Mouse (Mus musculus) CH12.LX (cell line): ENCODE data around the gene Gm49333. TPM values are rescaled to one million over a fixed set of nuclear protein-coding genes. Genes with fewer than 3 reads are reported as not detected.

ENCODE experiments used
- DNase-seq: peaks from one replicate; pipeline ENCODE4 v3.0.0-alpha.2; 2013; ENCODE audit errors: extremely low read depth
- H3K27ac ChIP-seq: 2 replicates; pipeline ENCODE4 v1.5.1; 2012; ENCODE audit warnings: low read depth, mild to moderate bottlenecking, control low read depth, moderate library complexity; ENCODE audit not compliant: insufficient read depth
- H3K27me3 ChIP-seq: replicated peaks from 2 replicates; pipeline ENCODE3; 2012; ENCODE audit warnings: inconsistent platforms
- H3K36me3 ChIP-seq, 2 experiments: replicated peaks in 1 of 2; 2 replicates each; pipeline versions ENCODE3 to v1.6.1; 2012; ENCODE audit warnings: inconsistent platforms in 1 of 2, low read length in 1 of 2, mild to moderate bottlenecking in 1 of 2, mixed read lengths in 1 of 2, moderate library complexity in 1 of 2; ENCODE audit not compliant: control insufficient read depth in 1 of 2, insufficient read depth in 1 of 2
- H3K4me1 ChIP-seq, 2 experiments: 2 replicates each; pipeline ENCODE4 v1.6.1; 2012; ENCODE audit warnings: inconsistent platforms in 1 of 2, moderate library complexity in 1 of 2; ENCODE audit not compliant: insufficient read depth in 2 of 2, control insufficient read depth in 1 of 2
- H3K4me2 ChIP-seq: 2 replicates; pipeline ENCODE4 v1.6.1; 2012; ENCODE audit warnings: low read depth, mild to moderate bottlenecking, control low read depth; ENCODE audit not compliant: poor library complexity, insufficient read depth, severe bottlenecking
- H3K4me3 ChIP-seq, 3 experiments: fragments of 150-350 bp in 1 of 3; sonication (generic) in 1 of 3; replicated peaks in 1 of 3; 2 replicates each; pipeline versions ENCODE3 to v1.5.1; 2011 to 2012; ENCODE audit warnings: low read depth in 2 of 3, low read length in 2 of 3, mild to moderate bottlenecking in 2 of 3, moderate library complexity in 2 of 3, control low read depth in 1 of 3, improper control_type of control experiment in 1 of 3, inconsistent platforms in 1 of 3, mixed read lengths in 1 of 3; ENCODE audit not compliant: poor library complexity in 1 of 3
- H3K79me2 ChIP-seq: replicated peaks from 2 replicates; pipeline ENCODE4 v1.6.1; 2012; ENCODE audit warnings: mild to moderate bottlenecking, moderate library complexity; ENCODE audit not compliant: control insufficient read depth, poor library complexity, insufficient read depth, severe bottlenecking; ENCODE audit errors: extremely low read depth
- H3K9ac ChIP-seq: 2 replicates; pipeline ENCODE4 v1.6.1; 2012; ENCODE audit warnings: low read depth, mild to moderate bottlenecking, control low read depth, moderate library complexity; ENCODE audit not compliant: insufficient read depth
- H3K9me3 ChIP-seq: replicated peaks from 2 replicates; pipeline ENCODE3; 2012; ENCODE audit warnings: low read length, inconsistent platforms, mixed read lengths
- CTCF ChIP-seq, 2 experiments: IDR thresholded peaks in 1 of 2; conservative IDR thresholded peaks in 1 of 2; 2 replicates each; pipeline ENCODE4 v1.5.1; 2011 to 2012; ENCODE audit warnings: low read depth in 2 of 2, low read length in 2 of 2, improper control_type of control experiment in 1 of 2, inconsistent platforms in 1 of 2, mild to moderate bottlenecking in 1 of 2, moderate library complexity in 1 of 2
- ETS1 ChIP-seq: conservative IDR thresholded peaks from 2 replicates; pipeline ENCODE4 v1.6.1; 2012; ENCODE audit warnings: low read depth, mild to moderate bottlenecking, inconsistent platforms, low read length, improper control_type of control experiment, moderate library complexity
- KAT2A ChIP-seq: IDR thresholded peaks from 2 replicates; pipeline ENCODE4 v1.6.1; 2012; ENCODE audit warnings: low read length, improper control_type of control experiment, inconsistent platforms; ENCODE audit not compliant: insufficient replicate concordance
- MAX ChIP-seq: IDR thresholded peaks from 2 replicates; pipeline ENCODE4 v1.6.1; 2011; ENCODE audit warnings: low read length, improper control_type of control experiment
- MEF2A ChIP-seq: IDR thresholded peaks from 2 replicates; pipeline ENCODE4 v1.6.1; 2014; ENCODE audit warnings: low read depth, mild to moderate bottlenecking, inconsistent platforms, low read length, improper control_type of control experiment, borderline replicate concordance
- MXI1 ChIP-seq: IDR thresholded peaks from 2 replicates; pipeline ENCODE4 v1.6.1; 2011; ENCODE audit warnings: mild to moderate bottlenecking, low read depth, low read length, improper control_type of control experiment
- MYC ChIP-seq: IDR thresholded peaks from 2 replicates; pipeline ENCODE4 v1.6.1; 2011; ENCODE audit warnings: low read depth, mild to moderate bottlenecking, improper control_type of control experiment, low read length
- NELFE ChIP-seq: IDR thresholded peaks from 2 replicates; pipeline ENCODE4 v1.6.1; 2011; ENCODE audit warnings: low read depth, low read length, improper control_type of control experiment
- NRF1 ChIP-seq: IDR thresholded peaks from 2 replicates; pipeline ENCODE4 v1.6.1; 2014; ENCODE audit warnings: low read depth, mild to moderate bottlenecking, inconsistent platforms, low read length, improper control_type of control experiment, moderate library complexity
- RAD21 ChIP-seq: IDR thresholded peaks from 2 replicates; pipeline ENCODE4 v1.6.1; 2011; ENCODE audit warnings: low read depth, mild to moderate bottlenecking, low read length, improper control_type of control experiment, moderate library complexity
- SIN3A ChIP-seq: IDR thresholded peaks from 2 replicates; pipeline ENCODE4 v1.6.1; 2012; ENCODE audit warnings: low read length, improper control_type of control experiment, inconsistent platforms
- UBTF ChIP-seq: IDR thresholded peaks from 2 replicates; pipeline ENCODE4 v1.6.1; 2012; ENCODE audit warnings: low read depth, mild to moderate bottlenecking, inconsistent platforms, low read length, improper control_type of control experiment, moderate library complexity
- dilution Hi-C: fragments of 300-500 bp; cut with MboI; formaldehyde crosslinking; loops from 2 replicates; pipeline ENCODE4 v1.14.3; 2020; ENCODE audit warnings: low sequenced_read_pairs; ENCODE audit not compliant: extremely low pct_unique_long_range_greater_than_20kb, extremely low pct_ligation_motif_present
- in situ Hi-C: fragments of 300-500 bp; cut with MboI; formaldehyde crosslinking; loops from 3 replicates; pipeline ENCODE4 v1.14.3; 2019; ENCODE audit warnings: low sequenced_read_pairs, low pct_ligation_motif_present, low pct_unique_long_range_greater_than_20kb, mixed read lengths
- polyA plus RNA-seq: library from polyadenylated mRNA; unstranded; fragments of >175 nt; gene quantifications from 2 replicates; pipeline ENCODE4 v1.2.1, GENCODE M21; 2012; ENCODE audit warnings: low read depth; ENCODE audit not compliant: insufficient read length
- total RNA-seq, 2 experiments: library from RNA; depleted of rRNA; stranded (reverse); fragments of 300-350 nt in 1 of 2; fragments of >200 nt in 1 of 2; gene quantifications; 2 replicates each; pipeline ENCODE4 v1.2.3; 2012 to 2014

Gene Gm49333
- total and polyA plus RNA-seq, 3 experiments, result not detected

DNA sequence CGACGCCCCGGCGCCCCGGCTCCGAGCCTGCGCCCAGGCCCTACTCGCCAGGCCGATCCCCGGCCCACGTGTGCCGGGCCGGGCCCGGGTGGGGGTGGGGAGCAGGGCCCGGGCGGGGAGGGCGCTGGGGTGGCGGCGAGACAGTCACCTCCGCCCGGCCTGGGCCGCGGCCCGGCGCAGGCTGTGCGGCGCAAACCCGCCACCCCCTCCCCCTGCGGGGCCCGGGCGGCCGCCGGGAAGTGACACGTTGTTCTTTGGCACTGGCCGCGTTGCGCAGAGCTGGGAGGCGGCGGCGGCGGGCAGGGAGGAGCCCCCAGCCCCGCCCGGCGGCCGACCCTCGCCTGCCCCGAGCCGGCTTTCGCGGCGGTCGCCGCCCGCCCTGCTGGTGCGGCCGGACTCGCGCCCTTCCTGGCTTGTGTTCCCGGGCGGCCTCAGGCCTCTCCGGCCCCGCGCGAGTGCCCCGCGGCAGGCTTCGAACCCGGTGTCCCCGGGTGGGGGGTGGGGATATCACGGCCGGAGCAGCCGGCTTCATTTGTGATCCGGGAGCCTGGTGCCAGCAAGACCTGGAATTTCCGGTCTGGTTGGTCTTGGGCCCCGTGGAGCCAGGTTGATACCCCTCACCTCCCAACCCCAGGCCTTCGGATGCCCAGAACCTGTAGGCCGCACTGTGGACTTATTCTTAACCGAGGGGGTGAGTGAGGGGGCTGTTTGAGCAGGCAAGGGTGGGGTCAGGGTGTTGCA is 61.7 kb downstream of the Gm49333 start:
- H3K36me3 ChIP-seq, result peaks cover 33 to 43% of the 10 kb centered on the region in 2 experiments
- peaks cover 15 to 48% of the 10 kb centered on the region in 2 experiments for H3K4me1 ChIP-seq
- no peak for TF ChIP-seq KAT2A
- TF ChIP-seq MAX, result 0 out of 2 replicates have a peak, but pooled peaks have one; percentile 29
- no peak for TF ChIP-seq RAD21
- TF ChIP-seq NELFE, result no peak
- peak; percentile 59; the same call in 1 of the 2 replicates for TF ChIP-seq UBTF
- 0 out of 2 replicates have a peak, but pooled peaks have one; percentile 35 for TF ChIP-seq MYC
- H3K4me3 ChIP-seq, result peak overlapping the region; percentile 75 to 94 (median 87)
- peak overlapping the region; percentile 97 for H3K9ac ChIP-seq
- peaks cover 53% of the 10 kb centered on the region for H3K79me2 ChIP-seq
- H3K4me2 ChIP-seq, result peak overlapping the region; percentile 83
- in situ Hi-C loops (no loop called here), dilution Hi-C loops (no loop called here)
- peak overlapping the region; percentile 38 for H3K27ac ChIP-seq
- H3K27me3 ChIP-seq, result no peaks in the 10 kb centered on the region
- no peak for DNase-seq
- no peaks in the 10 kb centered on the region for H3K9me3 ChIP-seq

DNA sequence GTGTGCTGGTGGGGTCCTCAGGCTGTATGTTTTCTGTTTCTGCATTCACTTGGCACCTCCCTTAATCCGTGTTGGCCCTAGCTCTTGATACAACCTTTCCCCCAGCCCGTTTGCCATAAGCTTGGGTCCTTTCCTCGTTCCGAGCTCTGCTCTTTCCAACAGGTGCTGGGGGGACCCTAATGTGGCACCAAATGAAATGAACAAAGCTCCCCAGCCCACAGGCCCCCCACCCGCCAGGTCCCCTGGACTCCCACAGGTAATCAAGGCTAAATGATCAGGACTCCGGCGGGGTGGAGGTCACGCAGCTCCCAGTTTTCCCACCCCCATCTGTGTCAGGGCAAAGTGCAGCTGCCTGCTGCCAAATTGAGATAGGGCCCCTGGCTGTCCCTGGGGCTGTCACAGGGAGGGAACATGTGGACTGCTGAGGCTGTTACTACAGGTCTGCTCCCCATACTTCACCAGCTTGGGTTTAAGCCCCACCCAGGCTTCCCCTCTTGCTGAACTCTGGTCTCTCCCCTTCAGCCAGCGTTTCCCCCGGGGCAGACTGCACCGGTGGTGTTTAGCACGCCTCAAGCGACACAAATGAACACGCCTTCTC is 62.4 kb downstream of the Gm49333 start:
- dilution Hi-C loops (no loop called here), in situ Hi-C loops (no loop called here)
- Histone ChIP-seq H3K79me2 (peaks cover 60% of the 10 kb centered on the region), H3K36me3 (peaks cover 40 to 50% of the 10 kb centered on the region in 2 experiments), H3K27ac (peak overlapping the region; percentile 38; the same call in 1 of the 2 replicates), H3K9me3 (no peaks in the 10 kb centered on the region), H3K4me2 (peak overlapping the region; percentile 83), H3K4me3 (peak overlapping the region; percentile 75 to 94 (median 87)), H3K4me1 (peaks cover 15 to 48% of the 10 kb centered on the region in 2 experiments), H3K9ac (peak overlapping the region; percentile 97), H3K27me3 (no peaks in the 10 kb centered on the region)
- peak; percentile 80; the same call in 1 of the 2 replicates for TF ChIP-seq MXI1
- TF ChIP-seq MEF2A, result no peak
- peak; percentile 67 for TF ChIP-seq SIN3A
- no peak for TF ChIP-seq NRF1
- no peak for TF ChIP-seq CTCF (conservative IDR thresholded peaks at IDR 0.05 in 1 of 2, IDR thresholded peaks at IDR 0.05 in 1 of 2; ENCODE audit: low read depth in 2 of 2, low read length in 2 of 2)
- no peak for TF ChIP-seq ETS1
- peak; percentile 65; the same call in 1 of the 2 replicates for TF ChIP-seq MAX
- peak; percentile 70 for DNase-seq
